8 mouse cellular contexts compared by ENCODE assay signal in genomic region chr1:119053872-119054354, GRCm38 (mm10). TPM values are rescaled to one million over a fixed set of nuclear protein-coding genes. Genes with fewer than 3 reads are reported as not detected.
DNase-seq lines count a peak whose midpoint lies in the region; ATAC-seq lines count a peak whose summit lies in the region.

No protein-coding gene starts in this region.

- H3K27me3 ChIP-seq in embryonic facial prominence, embryonic 10.5 days (replicated peaks; ENCODE audit: low read depth, poor library complexity, severe bottlenecking): peaks cover 17% of the 10 kb centered on the region
- peaks cover 72% of the 10 kb centered on the region for H3K27me3 ChIP-seq in liver, embryonic 13.5 days
- no peaks in the 10 kb centered on the region for H3K27me3 ChIP-seq in stomach, embryonic 14.5 days (ENCODE audit: control insufficient read depth, insufficient read depth, low read length)

- H3K36me3 ChIP-seq in embryonic facial prominence, embryonic 10.5 days (replicated peaks): no peaks in the 10 kb centered on the region
- H3K36me3 ChIP-seq in liver, embryonic 13.5 days: no peaks in the 10 kb centered on the region
- H3K36me3 ChIP-seq in stomach, embryonic 14.5 days (ENCODE audit: control insufficient read depth, insufficient read depth, low read length): no peaks in the 10 kb centered on the region

- no peak for ATAC-seq in liver, embryonic 13.5 days (ENCODE audit: low read depth)
- no peak; the same call in 1 of the 2 replicates for ATAC-seq in stomach, embryonic 14.5 days (ENCODE audit: insufficient number of reproducible peaks, insufficient read depth, low FRiP score, low read depth)

- peak; percentile 36 for DNase-seq in gastrocnemius, postnatal 10 days
- no peak for DNase-seq in gastrocnemius, adult 18-20 months (ENCODE audit: low spot score)
- DNase-seq in 3T3-L1 (ENCODE audit: low read depth, low spot score): peak; percentile 48
- peak; percentile 87 for DNase-seq in embryonic facial prominence, embryonic 10.5 days (ENCODE audit: low spot score)
- peak; percentile 20 to 34 for DNase-seq in heart, postnatal 14 days
- DNase-seq in liver, embryonic 13.5 days: no peak
- no peak for DNase-seq in thymus, postnatal 25 days

- H3K4me3 ChIP-seq in embryonic facial prominence, embryonic 10.5 days: peak overlapping the region; percentile 75
- H3K4me3 ChIP-seq in liver, embryonic 13.5 days (replicated peaks): peak overlapping the region; percentile 49
- H3K4me3 ChIP-seq in stomach, embryonic 14.5 days (ENCODE audit: low read depth, low read length): peak overlapping the region; percentile 55

- no peaks in the 10 kb centered on the region for H3K9me3 ChIP-seq in embryonic facial prominence, embryonic 10.5 days
- H3K9me3 ChIP-seq in liver, embryonic 13.5 days (replicated peaks): no peaks in the 10 kb centered on the region
- no peaks in the 10 kb centered on the region for H3K9me3 ChIP-seq in stomach, embryonic 14.5 days (ENCODE audit: control insufficient read depth, low read depth, low read length)

- peaks cover 65% of the 10 kb centered on the region for H3K4me1 ChIP-seq in embryonic facial prominence, embryonic 10.5 days
- H3K4me1 ChIP-seq in liver, embryonic 13.5 days (replicated peaks): 0 out of 2 replicates have a peak, but pooled peaks cover 5% of the 10 kb centered on the region
- peaks cover 19% of the 10 kb centered on the region for H3K4me1 ChIP-seq in stomach, embryonic 14.5 days (ENCODE audit: control insufficient read depth, insufficient read depth, low read length)

- peak overlapping the region; percentile 68 for H3K4me2 ChIP-seq in liver, embryonic 13.5 days
- H3K4me2 ChIP-seq in stomach, embryonic 14.5 days (replicated peaks; ENCODE audit: low read depth, low read length): peak overlapping the region; percentile 88

- H3K9ac ChIP-seq in liver, embryonic 13.5 days: peak overlapping the region; percentile 33; the same call in 1 of the 2 replicates
- H3K9ac ChIP-seq in stomach, embryonic 14.5 days (replicated peaks; ENCODE audit: low read depth, low read length): peak overlapping the region; percentile 57; the same call in 1 of the 2 replicates

- peak overlapping the region; percentile 98 for H3K27ac ChIP-seq in embryonic facial prominence, embryonic 10.5 days (replicated peaks)
- H3K27ac ChIP-seq in liver, embryonic 13.5 days: no peak overlapping the region
- peak overlapping the region; percentile 95 for H3K27ac ChIP-seq in stomach, embryonic 14.5 days (ENCODE audit: low read length)

- WGBS in embryonic facial prominence, embryonic 10.5 days: under 1% methylated on average over 25 of the region's 25 CpGs
- under 1% methylated on average over 25 of the region's 25 CpGs for WGBS in liver, embryonic 13.5 days (ENCODE audit: insufficient replicate concordance)
- WGBS in stomach, embryonic 14.5 days: under 1% methylated on average over 25 of the region's 25 CpGs

- intact Hi-C loops in heart, postnatal 14 days (cut with DNase I): loop anchor here (2.0 to 5.0 kb wide), 2 partner anchors 29 to 77 kb away; no protein-coding TSS in a partner anchor

RNA-seq across cellular contexts. Expression of gene Gli2, which starts 0.5 kb away (rescaled TPM):
- total RNA-seq in gastrocnemius, postnatal 10 days (2021): 1 to 10 TPM; 3.4 to 5.4 TPM
- total RNA-seq in gastrocnemius, adult 18-20 months (2021): 1 to 10 TPM in 1 of 2 experiments, under 1 TPM in 1; 0.78 to 1.1 TPM
- polyA plus RNA-seq in embryonic facial prominence, embryonic 10.5 days (2016; fragmentation: Nextera tagmentation; extraction: Ambion mirVana): 14.1 and 15.0 TPM in 2 replicates
- total RNA-seq in heart, postnatal 14 days (2021): 1 to 10 TPM; 1.7 to 2.1 TPM
- 0.22 and 0.75 TPM in 2 replicates for polyA plus RNA-seq in liver, embryonic 13.5 days (2015; fragmentation: Nextera tagmentation; extraction: Ambion mirVana)
- 15.6 and 18.5 TPM in 2 replicates for polyA plus RNA-seq in stomach, embryonic 14.5 days (2014; fragmentation: Nextera tagmentation; extraction: Ambion mirVana)

Comparison
In these comparisons a context has a peak if more than half of its experiments do, and no peak if none do; other contexts are left out.
1. DNase-seq: peak in gastrocnemius, postnatal 10 days (single experiment), 3T3-L1 (single experiment), embryonic facial prominence, embryonic 10.5 days (single experiment) and heart, postnatal 14 days (2 of 2); none in gastrocnemius, adult 18-20 months (single experiment), liver, embryonic 13.5 days (single experiment) and thymus, postnatal 25 days (single experiment).
2. Peak in every context shown above with its lines, with median percentiles within 50 percentile points of each other: H3K4me3 ChIP-seq.